Mouse (Mus musculus): ENCODE data around the gene Dnah8.

- no peak for TF ChIP-seq CTCF (IDR thresholded peaks at IDR 0.05; ENCODE audit: borderline replicate concordance, insufficient read depth, low read depth, low read length)
- no peak for TF ChIP-seq POLR2A (IDR thresholded peaks at IDR 0.05; ENCODE audit: borderline replicate concordance, insufficient read depth, low read length)
These were observed 16.8 kb upstream of the Dnah8 start for GRCm38 (mm10) chr17:30607330-30607729.
